Mouse (Mus musculus) spleen, adult 10 weeks (tissue): ENCODE measurements around the gene Ccdc173. TPM values are rescaled to one million over a fixed set of nuclear protein-coding genes. Genes with fewer than 3 reads are reported as not detected.

Experiments
- polyA plus RNA-seq: library from polyadenylated mRNA; stranded (reverse); fragments of 350-450 nt; fragmentation: Illumina TruSeq; extraction: RNeasy Lipid Tissue Mini Kit (QIAGEN cat#74804); gene quantifications from one replicate; pipeline ENCODE4 v1.2.3, GENCODE M21; 2015; ENCODE audit warnings: low replicate concordance; ENCODE audit not compliant: insufficient read depth

Gene Ccdc173
- 3.5 TPM for polyA plus RNA-seq

DNA sequence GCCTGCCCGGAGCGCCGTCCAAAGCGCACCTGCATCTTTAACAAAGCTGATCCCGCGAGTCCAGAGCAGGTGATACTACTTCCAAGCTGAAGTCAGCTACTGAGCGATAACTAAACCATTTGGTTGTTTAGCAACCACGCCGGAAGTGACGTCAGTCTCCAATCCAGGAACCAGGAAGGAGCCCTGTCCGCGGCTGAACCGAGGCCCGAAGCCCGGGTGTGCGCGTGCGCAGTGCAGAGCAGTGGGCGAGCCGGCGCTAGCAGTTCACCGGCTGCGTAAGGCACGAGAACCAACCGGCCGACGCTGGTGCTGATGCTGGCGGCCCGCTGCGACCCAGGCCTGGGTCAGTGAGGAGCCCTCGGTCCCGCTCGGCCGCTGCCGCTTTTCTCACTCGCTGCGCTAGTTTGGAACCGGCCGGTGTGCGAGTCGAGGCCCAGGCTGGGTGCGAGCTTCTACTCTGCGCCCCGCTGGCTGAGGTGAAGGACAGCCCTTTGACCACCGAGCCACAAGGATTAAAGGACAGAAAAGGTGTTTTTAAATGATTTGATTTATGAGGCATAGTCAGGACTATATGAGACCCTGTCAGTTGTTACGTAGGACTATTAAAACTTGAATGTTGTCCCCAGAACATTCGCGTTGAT lies at the start of gene Ccdc173, which contains the start of gene Phospho2:
Gene Ccdc173 (minus strand): TSS at position 147 of the 641 bp plus-strand sequence.
Gene Phospho2 (plus strand): TSS at position 195 of the 641 bp plus-strand sequence.

DNA sequence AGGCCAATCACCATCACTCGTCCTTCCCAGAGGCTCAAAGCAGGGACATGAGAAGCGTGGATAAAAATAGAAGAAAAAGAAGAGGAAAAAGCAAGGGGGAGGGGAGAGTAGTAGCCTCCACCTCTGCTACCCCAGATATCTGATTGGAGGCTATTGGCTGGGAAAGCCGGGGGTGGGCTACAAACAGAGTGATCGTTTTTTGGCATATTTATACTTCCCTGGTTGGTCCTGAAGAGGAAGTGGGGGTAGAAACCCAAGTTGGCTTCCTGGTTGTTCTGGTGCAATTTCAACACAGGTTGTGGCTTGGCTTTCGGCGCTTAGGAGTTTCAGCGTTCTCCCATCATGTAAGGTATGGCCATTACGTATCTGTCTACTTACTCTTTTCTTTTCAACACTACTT lies 32.3 kb upstream of the Ccdc173 start, which contains the start of gene Klhl23:
Gene Klhl23 (plus strand): TSS at position 234 of the 400 bp plus-strand sequence.

DNA sequence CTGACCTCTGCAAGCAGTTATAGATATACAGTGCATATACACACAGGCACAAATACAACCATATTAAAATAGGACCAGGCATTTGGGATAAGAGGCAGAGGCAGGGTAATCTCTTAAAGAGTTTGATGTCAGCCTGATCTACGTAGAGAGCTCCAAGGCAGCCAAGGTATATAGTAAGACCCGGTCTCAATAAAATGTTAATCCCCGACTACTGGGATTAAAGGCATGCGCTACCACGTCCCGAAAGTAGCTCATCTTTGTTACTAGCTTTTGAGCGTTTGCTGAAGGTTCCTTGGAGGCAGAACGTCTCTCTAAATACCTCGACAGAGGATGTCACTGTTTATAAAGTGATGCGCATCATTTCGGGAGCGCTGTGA lies 67.1 kb downstream of the Ccdc173 start, which contains the start of gene Ppig:
Gene Ppig (plus strand): TSS at position 273 of the 377 bp plus-strand sequence.

GRCm38 (mm10) chr2:69712981-69713625 lies 76.3 kb downstream of the Ccdc173 start, which contains the start of gene Fastkd1:
Gene Fastkd1 (minus strand): TSS chr2:69713516.

Other genes starting within 250 kb of the Ccdc173 start
- gene Lrp2, start 203.5 kb downstream of the Ccdc173 start, polyA plus RNA-seq: 0.10 TPM
- 5.7 TPM for gene Bbs5, start 142.4 kb downstream of the Ccdc173 start, polyA plus RNA-seq
- gene Klhl41, start 119.5 kb downstream of the Ccdc173 start, polyA plus RNA-seq: 0.15 TPM
- 20.8 TPM for gene Fastkd1, start 76.1 kb downstream of the Ccdc173 start, polyA plus RNA-seq
- 115 TPM for gene Ppig, start 67.0 kb downstream of the Ccdc173 start, polyA plus RNA-seq
- gene Phospho2, start within 50 bp of the Ccdc173 start, polyA plus RNA-seq: 27.2 TPM
- gene Klhl23, start 32.4 kb upstream of the Ccdc173 start, polyA plus RNA-seq: 9.3 TPM
- gene Ssb, start 72.0 kb upstream of the Ccdc173 start, polyA plus RNA-seq: 361 TPM
- 37.1 TPM for gene Mettl5, start 96.0 kb upstream of the Ccdc173 start, polyA plus RNA-seq
- 42.8 TPM for gene Ubr3, start 107.7 kb upstream of the Ccdc173 start, polyA plus RNA-seq
- gene Myo3b, start 249.6 kb upstream of the Ccdc173 start, polyA plus RNA-seq: 0.69 TPM